Mouse (Mus musculus) lung, embryonic 14.5 days (tissue): ENCODE results near the gene Eml2. TPM values are rescaled to one million over a fixed set of nuclear protein-coding genes. Genes with fewer than 3 reads are reported as not detected.

Experiments
- ATAC-seq: fragments of 200-750 bp; cut with Nextera tagmentation; 2 replicates; pipeline ENCODE4 v1.8.0; 2017; ENCODE audit warnings: mild to moderate bottlenecking, moderate TSS enrichment, moderate library complexity; ENCODE audit not compliant: insufficient read depth
- DNase-seq: peaks from one replicate; pipeline ENCODE4 v3.0.0-alpha.2; 2015
- H3K27ac ChIP-seq: fragments of 300-500 bp; sonication (generic); 2 replicates; pipeline ENCODE4 v1.5.1; 2014; ENCODE audit warnings: low read depth, mild to moderate bottlenecking, moderate library complexity
- H3K27me3 ChIP-seq: fragments of 300-500 bp; sonication (generic); 2 replicates; pipeline ENCODE4 v1.6.1; 2014; ENCODE audit warnings: low read length, control low read depth; ENCODE audit not compliant: insufficient read depth
- H3K36me3 ChIP-seq: fragments of 300-500 bp; sonication (generic); 2 replicates; pipeline ENCODE4 v1.6.1; 2014; ENCODE audit warnings: control low read depth; ENCODE audit not compliant: insufficient read depth
- H3K4me1 ChIP-seq: fragments of 300-500 bp; sonication (generic); 2 replicates; pipeline ENCODE4 v1.6.1; 2014; ENCODE audit warnings: antibody characterized with exemption, control low read depth; ENCODE audit not compliant: insufficient read depth
- H3K4me2 ChIP-seq: fragments of 300-500 bp; sonication (generic); 2 replicates; pipeline ENCODE4 v1.6.1; 2014; ENCODE audit warnings: mild to moderate bottlenecking
- H3K4me3 ChIP-seq: fragments of 300-500 bp; sonication (generic); 2 replicates; pipeline ENCODE4 v1.5.1; 2014; ENCODE audit warnings: low read depth, low read length
- H3K9ac ChIP-seq: fragments of 300-500 bp; sonication (generic); 2 replicates; pipeline ENCODE4 v1.6.1; 2014
- H3K9me3 ChIP-seq: fragments of 300-500 bp; sonication (generic); 2 replicates; pipeline ENCODE4 v1.6.1; 2016; ENCODE audit warnings: low read depth, low read length, control low read depth
- CTCF ChIP-seq: IDR thresholded peaks from 2 replicates; pipeline ENCODE4 v1.5.1; 2016; ENCODE audit warnings: antibody characterized with exemption, low read depth
- WGBS: fragments of 180-500 bp; shearing (Covaris S2); extraction: QIAGEN DNeasy Blood & Tissue Kit; methylation state at CpG from one replicate; pipeline ENCODE4 v1.1.7; 2014; 5-methylcytosine and 5-hydroxymethylcytosine counted together
- polyA plus RNA-seq: library from polyadenylated mRNA; unstranded; fragments of >200 nt; fragmentation: Nextera tagmentation; extraction: Ambion mirVana; gene quantifications from 2 replicates; pipeline ENCODE4 v1.2.1, GENCODE M21; 2014

Eml2 gene
- polyA plus RNA-seq, 1 experiment from 2014 or later: 2.7 TPM

DNA sequence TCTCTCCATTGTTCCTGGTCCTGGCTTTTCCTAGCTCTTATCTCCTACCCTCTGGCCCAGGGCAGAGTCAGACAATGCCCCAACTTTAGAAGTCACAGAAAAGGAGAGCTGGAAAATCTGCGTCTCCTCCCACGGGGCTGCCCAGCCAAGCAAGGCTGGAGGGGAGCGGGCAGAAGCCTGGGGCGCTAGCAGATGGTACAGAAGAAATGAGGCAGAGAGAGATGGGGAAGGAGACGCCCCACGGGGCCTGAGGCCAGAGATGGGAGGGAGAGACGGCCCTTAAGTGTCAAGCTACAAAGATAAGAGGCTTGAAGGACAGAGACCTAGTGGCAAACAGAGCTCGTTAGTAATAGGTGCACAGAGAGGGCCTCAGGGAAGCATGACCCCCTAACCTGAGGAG lies 4.4 kb upstream of the Eml2 start:
- peak overlapping the region; percentile 29; the same call in 1 of the 2 replicates for H3K9ac ChIP-seq

DNA sequence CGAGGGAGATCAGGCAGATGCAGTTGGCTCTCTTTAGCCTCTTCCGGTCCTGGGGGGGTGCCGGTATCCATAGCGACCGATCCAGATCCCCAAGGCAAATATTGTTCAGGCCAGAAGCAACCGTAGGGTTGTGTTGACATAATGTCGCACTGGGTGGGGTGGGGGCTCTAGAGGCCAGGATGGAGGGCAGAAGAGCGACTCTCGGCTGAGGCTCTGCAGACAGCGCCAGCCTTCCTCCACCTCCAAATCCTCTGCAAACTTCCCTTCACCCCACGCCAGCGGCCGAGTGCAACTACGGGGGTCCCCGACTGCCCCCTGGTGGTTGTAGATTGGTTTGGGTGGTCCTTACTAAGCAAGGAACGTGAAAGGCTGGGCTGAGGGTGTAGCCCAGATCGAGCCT lies 3.3 kb upstream of the Eml2 start:
- H3K27ac ChIP-seq: no peak overlapping the region

More for the DNA sequence above, 4.4 kb upstream of the Eml2 start:
- ATAC-seq: no peak
- Histone ChIP-seq H3K4me1 (peaks cover 6% of the 10 kb centered on the region; the same call in 1 of the 2 replicates), H3K27ac (peak overlapping the region; percentile 48; the same call in 1 of the 2 replicates), H3K9me3 (peaks cover 6% of the 10 kb centered on the region), H3K4me3 (no peak overlapping the region), H3K36me3 (no peaks in the 10 kb centered on the region), H3K4me2 (no peak overlapping the region), H3K27me3 (peaks cover 19% of the 10 kb centered on the region)
- no peak for TF ChIP-seq CTCF
- WGBS: 36% methylated on average over 8 of the region's 8 CpGs
- no peak for DNase-seq

DNA sequence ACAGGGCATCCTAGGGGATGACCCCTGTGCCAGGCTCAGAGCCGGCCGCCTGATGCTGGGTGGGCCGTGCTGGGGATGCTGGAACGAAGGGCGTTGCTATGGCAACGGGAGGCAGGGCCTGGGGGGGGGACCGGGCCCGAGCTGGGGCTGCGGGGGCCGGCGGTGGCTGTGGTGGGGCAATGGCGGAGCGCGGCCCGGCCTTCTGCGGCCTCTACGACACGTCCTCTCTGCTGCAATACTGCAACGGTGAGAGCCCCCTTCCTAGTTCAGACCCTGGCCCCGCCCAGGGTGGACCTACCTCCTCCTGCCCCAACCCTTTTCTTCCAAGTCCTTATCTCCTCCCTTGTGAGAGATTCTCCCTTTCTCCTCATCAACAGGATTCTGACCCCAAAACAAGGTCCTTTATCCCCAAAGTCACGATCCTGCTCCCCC lies 311 bp downstream of the Eml2 start:
- peaks cover 6% of the 10 kb centered on the region for H3K4me1 ChIP-seq
- H3K27me3 ChIP-seq: peaks cover 59% of the 10 kb centered on the region
- H3K4me2 ChIP-seq: peak overlapping the region; percentile 32
- no peak for DNase-seq
- H3K9me3 ChIP-seq: peaks cover 8% of the 10 kb centered on the region; the same call in 1 of the 2 replicates
- H3K9ac ChIP-seq: no peak overlapping the region
- H3K36me3 ChIP-seq: no peaks in the 10 kb centered on the region
- peak overlapping the region; percentile 21; the same call in 1 of the 2 replicates for H3K4me3 ChIP-seq
- no peak overlapping the region for H3K27ac ChIP-seq
- 3% methylated on average over 17 of the region's 21 CpGs for WGBS
- ATAC-seq: no peak
- TF ChIP-seq CTCF: no peak

More for the DNA sequence above, 3.3 kb upstream of the Eml2 start:
- H3K4me2 ChIP-seq: peak overlapping the region; percentile 63
- 3% methylated on average over 17 of the region's 17 CpGs for WGBS
- ATAC-seq: peak; percentile 67
- H3K4me3 ChIP-seq: peak overlapping the region; percentile 29
- no peaks in the 10 kb centered on the region for H3K36me3 ChIP-seq
- peaks cover 6% of the 10 kb centered on the region; the same call in 1 of the 2 replicates for H3K4me1 ChIP-seq
- peak; percentile 93 for TF ChIP-seq CTCF
- H3K9ac ChIP-seq: 0 out of 2 replicates have a peak overlapping the region, but pooled peaks have one; percentile 26
- DNase-seq: peak; percentile 96
- peaks cover 29% of the 10 kb centered on the region for H3K27me3 ChIP-seq
- peaks cover 3% of the 10 kb centered on the region; the same call in 1 of the 2 replicates for H3K9me3 ChIP-seq

DNA sequence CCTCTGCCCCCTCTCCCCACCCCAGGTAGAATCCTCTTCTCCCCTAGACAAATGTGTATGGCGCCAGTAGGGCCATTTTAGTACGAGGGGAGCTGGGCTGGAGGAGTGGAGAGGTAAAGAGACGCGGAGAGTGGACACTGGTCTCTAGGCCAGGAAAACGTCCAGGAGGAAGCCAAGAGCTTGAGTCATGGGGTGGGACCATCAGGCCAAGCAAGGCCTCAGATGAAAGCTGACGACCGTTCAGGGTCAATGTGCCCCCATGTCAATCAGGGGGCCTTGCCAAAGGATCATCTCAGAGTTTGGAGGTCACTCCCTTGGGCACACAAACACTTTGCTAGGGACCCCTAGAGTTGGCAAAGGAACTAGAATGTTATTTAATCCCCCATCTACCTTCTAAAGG lies 995 bp downstream of the Eml2 start:
- H3K27ac ChIP-seq: no peak overlapping the region
- no peak for DNase-seq
- 64% methylated on average over 7 of the region's 7 CpGs for WGBS
- H3K36me3 ChIP-seq: no peaks in the 10 kb centered on the region
- peaks cover 6% of the 10 kb centered on the region; the same call in 1 of the 2 replicates for H3K4me1 ChIP-seq
- H3K9me3 ChIP-seq: peaks cover 8% of the 10 kb centered on the region; the same call in 1 of the 2 replicates
- H3K9ac ChIP-seq: no peak overlapping the region
- H3K4me2 ChIP-seq: no peak overlapping the region
- no peak overlapping the region for H3K4me3 ChIP-seq
- no peak for ATAC-seq
- peaks cover 59% of the 10 kb centered on the region for H3K27me3 ChIP-seq
- TF ChIP-seq CTCF: no peak

DNA sequence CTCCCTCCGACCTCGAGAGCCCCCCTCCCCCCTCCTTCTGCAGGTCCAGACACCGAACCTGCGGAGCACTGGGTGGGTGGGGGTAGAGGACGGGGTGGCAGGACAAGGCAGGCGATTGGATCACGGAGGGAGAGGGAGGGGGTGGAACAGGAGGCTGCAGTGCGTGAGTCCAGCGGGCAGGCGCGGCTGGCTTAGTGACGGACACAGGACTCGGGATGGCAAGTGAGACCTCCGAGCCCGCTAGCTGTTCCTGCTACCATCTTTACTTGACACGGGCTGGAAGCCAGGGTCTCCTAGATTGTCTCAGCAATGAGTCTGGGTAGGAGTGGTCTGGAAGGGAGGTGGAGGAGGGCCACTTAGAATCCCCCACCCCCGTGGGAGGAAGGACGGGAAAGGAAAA lies 1.8 kb downstream of the Eml2 start:
- no peak for TF ChIP-seq CTCF
- no peak overlapping the region for H3K4me3 ChIP-seq

DNA sequence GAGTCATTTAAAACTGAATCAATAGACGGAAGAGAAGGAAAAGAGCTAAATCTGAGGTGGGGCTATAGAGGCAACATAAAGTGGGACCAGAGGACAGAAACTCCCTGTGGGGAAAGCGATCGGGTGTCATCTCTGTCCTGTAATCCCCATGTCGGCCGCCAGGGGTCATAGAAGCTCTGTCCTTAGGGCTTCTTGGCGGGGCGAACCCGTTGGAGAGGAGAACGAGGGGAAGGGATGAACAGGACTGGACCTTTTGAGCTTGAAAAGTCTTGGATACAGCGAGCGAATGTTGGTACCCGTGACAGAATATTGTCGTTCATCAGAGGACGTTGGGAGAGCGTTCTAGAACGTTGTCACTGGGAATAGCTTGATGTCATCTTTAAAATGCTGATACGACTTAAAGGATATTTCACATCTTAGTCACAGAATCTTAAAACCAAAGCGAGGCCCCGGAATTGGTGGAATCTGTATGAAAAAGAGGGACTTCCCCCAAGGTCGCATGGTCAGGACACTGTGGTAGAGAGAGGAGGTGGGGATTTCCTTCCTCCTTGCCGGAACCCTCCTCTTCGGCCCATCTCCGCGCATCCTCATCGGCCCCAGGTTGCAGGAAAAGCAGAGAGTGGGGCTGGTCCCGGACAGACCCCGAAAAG lies 2.3 kb downstream of the Eml2 start:
- H3K4me3 ChIP-seq: peak overlapping the region; percentile 14; the same call in 1 of the 2 replicates
- H3K9me3 ChIP-seq: peaks cover 8% of the 10 kb centered on the region; the same call in 1 of the 2 replicates
- ATAC-seq: peak; percentile 2; the same call in 1 of the 2 replicates
- peaks cover 59% of the 10 kb centered on the region for H3K27me3 ChIP-seq
- H3K36me3 ChIP-seq: no peaks in the 10 kb centered on the region; the same call in 1 of the 2 replicates
- no peak overlapping the region for H3K27ac ChIP-seq
- no peak overlapping the region for H3K9ac ChIP-seq
- no peaks in the 10 kb centered on the region; the same call in 1 of the 2 replicates for H3K4me1 ChIP-seq
- H3K4me2 ChIP-seq: peak overlapping the region; percentile 48
- WGBS: 7% methylated on average over 27 of the region's 27 CpGs
- peak; percentile 90 for TF ChIP-seq CTCF
- peak; percentile 84 for DNase-seq

More for the DNA sequence above, 1.8 kb downstream of the Eml2 start:
- WGBS: 11% methylated on average over 18 of the region's 18 CpGs
- no peak overlapping the region for H3K4me2 ChIP-seq
- H3K4me1 ChIP-seq: no peaks in the 10 kb centered on the region; the same call in 1 of the 2 replicates
- no peak for ATAC-seq
- peaks cover 8% of the 10 kb centered on the region; the same call in 1 of the 2 replicates for H3K9me3 ChIP-seq
- peaks cover 59% of the 10 kb centered on the region for H3K27me3 ChIP-seq
- H3K9ac ChIP-seq: no peak overlapping the region
- H3K36me3 ChIP-seq: no peaks in the 10 kb centered on the region
- DNase-seq: no peak
- H3K27ac ChIP-seq: no peak overlapping the region

DNA sequence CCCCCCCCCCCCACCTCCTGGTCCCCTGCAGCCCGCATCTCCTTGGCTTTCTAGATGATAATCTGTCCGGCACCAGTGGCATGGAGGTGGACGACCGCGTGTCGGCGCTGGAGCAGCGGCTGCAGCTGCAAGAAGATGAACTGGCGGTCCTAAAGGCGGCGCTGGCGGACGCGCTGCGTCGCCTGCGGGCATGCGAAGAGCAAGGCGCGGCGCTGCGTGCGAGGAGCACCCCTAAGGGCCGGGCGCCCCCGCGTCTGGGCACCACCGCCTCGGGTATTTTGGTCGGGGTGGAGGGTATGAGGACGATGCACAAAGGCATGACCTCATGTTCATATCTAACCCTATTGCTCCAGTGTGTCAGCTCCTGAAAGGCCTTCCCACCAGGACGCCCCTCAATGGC lies 3.0 kb downstream of the Eml2 start:
- ATAC-seq: 0 out of 2 replicates have a peak, but pooled peaks have one; percentile 0
- H3K4me3 ChIP-seq: peak overlapping the region; percentile 14
- H3K9me3 ChIP-seq: peaks cover 8% of the 10 kb centered on the region; the same call in 1 of the 2 replicates
- WGBS: 1% methylated on average over 30 of the region's 32 CpGs
- peak; percentile 70 for TF ChIP-seq CTCF
- peak; percentile 82 for DNase-seq
- no peaks in the 10 kb centered on the region; the same call in 1 of the 2 replicates for H3K4me1 ChIP-seq
- no peak overlapping the region for H3K9ac ChIP-seq
- no peak overlapping the region for H3K27ac ChIP-seq
- H3K4me2 ChIP-seq: peak overlapping the region; percentile 48
- H3K36me3 ChIP-seq: no peaks in the 10 kb centered on the region; the same call in 1 of the 2 replicates
- peaks cover 59% of the 10 kb centered on the region for H3K27me3 ChIP-seq
